Mouse (Mus musculus) frontal cortex, postnatal 10 days (tissue): ENCODE measurements around the gene Folr1.

Experiments used
- DNase-seq, 2 experiments: peaks; one replicate each; pipeline ENCODE4 v3.0.0; 2022; ENCODE audit warnings: low spot score in 2 of 2, mixed read lengths in 1 of 2

The Folr1 gene

GRCm38 (mm10) chr7:101870629-101871028 is at the start of gene Folr1:
Folr1 (minus strand) TSS chr7:101870788.
- no peak for DNase-seq

GRCm38 (mm10) chr7:101918071-101918470 is 47.5 kb upstream of the Folr1 start:
- no peak for DNase-seq

GRCm38 (mm10) chr7:101911982-101912381 is 41.4 kb upstream of the Folr1 start:
- no peak for DNase-seq

GRCm38 (mm10) chr7:101910138-101910537 is 39.5 kb upstream of the Folr1 start:
- DNase-seq, result no peak

DNA sequence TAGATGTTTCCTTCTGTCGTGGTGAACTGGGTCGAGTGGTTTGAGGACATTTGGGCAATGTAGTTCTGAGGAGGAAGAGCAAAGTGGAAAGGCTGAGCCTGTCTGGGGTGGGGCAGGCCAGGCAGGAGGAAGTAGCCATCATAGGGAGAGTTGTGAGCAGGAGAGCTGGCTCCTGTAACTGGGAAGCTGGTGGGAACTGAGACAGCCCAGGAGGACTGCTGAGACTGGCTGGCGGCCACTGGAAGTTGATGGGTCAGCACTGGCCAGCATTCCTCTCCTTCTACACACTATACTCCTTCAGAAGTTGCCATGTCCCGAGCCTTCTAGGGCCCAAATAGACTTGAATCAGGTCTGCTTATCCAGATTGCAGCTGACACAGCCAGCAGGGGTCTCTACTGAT is 37.8 kb upstream of the Folr1 start:
- no peak for DNase-seq

- no peak for DNase-seq
Observed at GRCm38 (mm10) chr7:101906696-101907095, 36.1 kb upstream of the Folr1 start.

- no peak for DNase-seq
Observed at GRCm38 (mm10) chr7:101906287-101906681, 35.7 kb upstream of the Folr1 start, which contains the start of gene Tomt. Tomt (minus strand) TSS chr7:101906359.

DNA sequence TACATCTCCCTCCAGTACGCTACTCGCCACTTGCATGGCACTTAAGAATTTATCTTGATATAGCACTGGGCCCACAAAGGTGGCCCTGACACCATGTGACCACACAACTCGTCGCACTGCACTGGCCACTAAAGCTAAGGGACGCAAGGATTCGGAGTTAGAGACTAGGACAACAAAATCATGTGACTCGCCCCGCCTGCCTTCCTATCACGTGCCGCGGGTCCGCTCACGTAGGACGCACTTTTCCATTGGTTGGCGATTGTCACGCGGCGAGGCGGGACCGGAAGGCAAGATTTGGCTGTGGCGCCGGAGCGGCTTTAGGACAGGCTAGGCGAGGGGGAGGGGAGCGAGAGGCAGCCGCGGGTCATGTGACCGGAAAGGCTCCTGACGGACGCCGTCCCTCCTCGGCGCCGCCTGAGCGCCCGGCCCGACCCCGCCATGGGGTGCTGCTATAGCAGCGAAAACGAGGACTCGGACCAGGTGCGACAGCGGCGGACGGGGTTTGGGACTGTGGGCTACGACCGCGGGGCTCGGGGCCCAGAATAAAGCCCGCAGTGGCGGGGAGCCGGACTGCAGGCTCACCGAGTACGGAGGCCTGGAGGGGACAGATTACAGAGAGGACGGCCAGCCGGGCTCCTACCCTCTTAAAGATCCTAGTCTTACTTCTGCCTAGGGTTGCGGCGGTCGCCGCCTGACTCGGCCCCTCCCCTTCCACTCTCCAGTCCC is 35.1 kb upstream of the Folr1 start, which contains the start of gene Lamtor1:
Gene Lamtor1 (plus strand): TSS at position 344 of the 726 bp plus-strand sequence.
- DNase-seq, result peak; percentile 99 to 100

DNA sequence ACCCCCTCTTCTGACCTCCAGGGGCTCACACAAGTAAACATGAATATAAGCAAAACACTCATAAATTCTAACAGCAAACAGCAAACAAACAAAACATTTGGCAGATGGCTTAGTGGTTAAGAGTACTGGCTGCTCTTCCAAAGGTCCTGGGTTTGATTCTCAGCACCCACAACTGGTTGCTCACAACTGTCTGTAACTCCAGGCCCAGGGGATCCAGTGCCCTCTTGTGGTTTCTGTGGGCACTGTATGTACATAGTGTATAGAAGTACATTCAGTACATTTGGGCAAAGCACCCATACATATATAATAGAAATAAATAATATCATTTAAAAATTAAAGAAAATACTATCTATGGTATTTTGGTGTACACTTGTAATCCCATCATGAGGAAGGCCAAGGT is 32.3 kb upstream of the Folr1 start:
- no peak for DNase-seq

DNA sequence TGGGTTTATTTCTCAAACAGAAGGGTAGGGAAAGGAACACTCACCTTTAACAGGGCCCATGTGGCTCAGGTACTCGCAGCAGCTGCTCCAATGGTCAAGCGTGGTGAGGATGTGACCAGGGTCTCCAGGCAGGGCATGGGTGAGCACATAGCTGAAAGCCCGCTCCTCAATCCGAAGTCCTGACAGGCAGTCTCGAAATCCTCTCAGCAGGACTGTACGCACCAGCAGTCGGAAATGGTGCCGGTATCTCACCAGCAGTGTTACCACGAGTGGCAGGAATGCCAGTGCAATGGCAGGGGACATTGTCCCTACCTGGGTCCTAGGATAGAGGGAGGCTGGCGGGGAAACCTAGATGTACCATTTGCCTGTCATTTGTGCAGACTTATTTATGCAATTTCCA is 31.4 kb upstream of the Folr1 start:
- no peak for DNase-seq

DNA sequence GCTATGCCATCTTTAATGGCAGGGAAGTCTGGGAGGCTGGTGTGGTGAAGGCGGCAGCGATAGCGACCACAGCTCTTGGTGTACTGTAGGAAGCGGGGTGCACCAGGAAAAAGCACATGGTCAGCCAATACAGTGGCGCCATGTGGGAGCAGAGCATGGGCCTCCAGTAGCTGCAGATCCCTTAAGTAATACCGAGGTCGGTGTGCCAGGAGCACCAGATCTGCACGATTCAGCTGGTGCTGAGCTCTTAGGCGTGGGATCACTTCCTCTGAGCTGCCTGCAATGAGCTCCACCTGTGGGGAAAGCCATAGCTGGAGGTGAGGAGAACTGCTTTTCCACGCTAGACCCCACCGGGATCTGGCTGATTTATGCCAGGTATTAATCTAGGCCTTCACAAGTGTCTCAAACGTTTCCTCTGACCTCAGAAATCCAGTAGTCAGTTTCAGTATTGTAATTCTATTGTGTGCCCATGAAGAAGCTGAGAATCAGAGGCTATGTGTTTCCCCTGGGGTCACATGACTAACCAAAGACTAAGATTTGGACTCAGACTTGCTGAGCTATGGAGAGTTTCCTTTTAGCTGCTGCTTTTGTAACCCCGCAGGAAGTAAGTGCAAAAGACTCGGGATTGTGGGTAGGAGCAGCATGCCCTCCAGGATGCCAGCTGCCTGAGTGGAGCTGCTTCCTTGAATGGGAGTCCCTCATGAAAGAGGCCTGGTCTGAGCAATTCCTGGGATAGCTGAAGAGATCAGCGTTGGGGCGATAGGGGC is 29.9 kb upstream of the Folr1 start:
- no peak for DNase-seq

- peak; percentile 96 to 97 for DNase-seq
Observed at GRCm38 (mm10) chr7:101896104-101897066, 25.8 kb upstream of the Folr1 start.

GRCm38 (mm10) chr7:101895695-101896094 is 25.1 kb upstream of the Folr1 start:
- no peak for DNase-seq

GRCm38 (mm10) chr7:101888460-101888859 is 17.9 kb upstream of the Folr1 start:
- no peak for DNase-seq

DNA sequence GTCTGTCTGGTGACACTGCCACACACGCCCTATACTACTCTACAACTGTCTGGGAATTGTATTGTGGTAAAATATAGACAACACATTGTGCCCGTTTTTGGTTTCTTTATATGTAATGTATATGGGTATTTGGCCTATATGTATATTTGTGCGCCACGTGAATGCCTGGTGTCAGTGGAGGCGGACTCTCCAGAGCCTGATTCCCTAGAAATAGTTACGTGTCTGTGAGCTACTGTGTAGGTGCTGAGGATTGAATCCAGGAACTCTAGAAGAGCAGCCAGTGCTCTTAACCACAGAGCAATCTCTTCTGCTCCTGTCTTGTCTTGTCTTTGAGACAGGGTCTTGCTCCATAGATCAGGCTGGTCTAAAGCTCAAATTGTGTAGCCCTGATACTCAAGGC is 15.7 kb upstream of the Folr1 start:
- DNase-seq, result no peak

DNA sequence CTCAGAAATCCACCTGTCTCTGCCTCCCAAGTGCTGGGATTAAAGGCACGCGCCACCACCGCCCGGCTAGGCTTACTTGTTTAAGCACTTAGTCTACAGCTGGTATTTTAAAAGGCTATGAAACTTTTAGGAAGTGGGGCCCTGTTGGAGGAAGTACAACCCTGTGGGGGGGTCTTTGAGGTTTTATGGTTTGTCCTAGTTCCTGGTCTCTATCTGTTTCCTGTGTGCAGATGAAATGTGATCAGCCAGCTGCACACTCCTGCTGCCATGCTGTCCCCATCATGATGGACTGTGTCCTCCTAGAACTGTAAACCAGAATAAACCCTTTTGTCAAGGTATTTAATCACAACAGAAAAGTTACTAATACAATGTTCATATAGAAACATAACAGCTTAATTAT is 13.6 kb upstream of the Folr1 start:
- no peak for DNase-seq

DNA sequence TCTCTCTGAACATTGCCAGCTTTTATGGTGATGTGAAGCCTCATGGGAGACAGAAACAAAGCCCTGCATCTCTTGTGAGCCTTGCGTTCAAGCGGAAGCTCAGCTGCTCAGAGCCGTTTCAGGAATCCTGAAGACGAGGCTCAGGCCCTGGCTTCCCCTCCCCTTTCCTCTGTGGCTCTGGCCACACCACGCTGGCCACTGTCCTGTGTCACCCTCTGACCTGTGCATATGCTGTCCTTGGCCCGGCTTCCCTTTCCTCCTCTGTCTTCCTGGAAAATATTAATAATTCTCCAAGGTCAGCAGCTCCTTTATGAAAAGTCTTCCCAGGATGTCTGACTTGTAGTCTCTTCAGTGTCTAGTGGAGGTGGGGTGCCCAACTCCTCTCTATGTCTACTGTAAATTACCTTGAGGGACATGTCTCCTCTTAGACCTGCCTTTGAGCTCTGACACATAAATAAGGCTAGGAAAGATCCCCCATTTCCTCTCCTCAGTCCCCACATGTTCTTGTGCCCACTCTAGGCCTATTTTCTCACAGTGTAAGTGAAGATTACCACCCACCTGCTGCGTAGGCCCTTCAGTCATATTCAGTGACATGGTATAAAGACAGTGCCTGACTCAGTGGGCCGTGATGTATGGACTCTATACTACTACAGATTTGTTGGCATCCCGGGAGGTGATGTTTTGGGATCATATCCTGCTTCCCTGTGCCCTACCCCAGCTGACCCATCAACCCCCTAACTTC is 12.0 kb upstream of the Folr1 start:
- DNase-seq, result no peak

GRCm38 (mm10) chr7:101880855-101881254 is 10.3 kb upstream of the Folr1 start:
- DNase-seq, result no peak

DNA sequence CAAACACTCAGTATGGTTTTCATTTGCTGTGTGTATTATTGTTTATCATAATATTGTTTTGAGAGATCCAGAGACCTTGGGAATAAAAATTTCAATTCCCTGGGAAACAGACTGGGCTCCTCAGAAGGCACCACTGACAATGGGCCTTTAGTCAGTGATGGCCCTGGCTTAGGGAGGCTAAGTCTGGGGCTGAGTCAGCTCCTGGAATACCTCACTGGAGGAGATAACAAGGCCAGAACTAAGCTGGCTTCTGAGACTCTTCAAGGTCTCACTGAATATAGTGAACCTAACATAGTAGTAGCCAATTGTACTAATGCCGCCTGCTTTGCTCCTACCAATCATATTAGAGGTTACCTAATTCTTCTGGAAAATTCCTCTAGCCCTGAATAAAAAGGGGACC is 5.4 kb upstream of the Folr1 start:
- DNase-seq, result no peak

DNA sequence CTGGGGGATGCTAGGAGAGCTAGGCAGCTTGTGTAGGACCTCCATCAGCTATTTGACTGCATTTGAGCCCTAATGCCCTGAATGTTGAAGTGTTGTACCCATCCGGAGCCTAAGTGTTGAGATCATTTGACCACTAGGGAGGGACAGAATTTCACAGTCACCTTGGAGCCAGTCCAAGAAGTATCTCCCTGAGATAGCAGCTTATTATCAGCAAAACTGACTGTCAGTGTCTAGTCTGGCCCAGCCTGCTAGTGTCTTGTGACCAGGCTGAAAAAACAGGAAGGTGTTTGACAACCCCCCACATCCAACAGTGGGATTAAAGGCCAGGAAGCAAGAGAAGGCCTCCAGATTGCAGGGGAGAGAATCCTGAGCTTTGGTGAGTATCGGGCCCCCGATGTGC is 708 bp upstream of the Folr1 start:
- no peak for DNase-seq

GRCm38 (mm10) chr7:101869163-101869500 is 1.5 kb downstream of the Folr1 start:
- DNase-seq, result no peak
